Mouse (Mus musculus): ENCODE measurements around the gene Ccnd3. TPM values are rescaled to one million over a fixed set of nuclear protein-coding genes. Genes with fewer than 3 reads are reported as not detected.
"Not testable (repeated sequence)": the region's sequence is repeated elsewhere in the genome, so short reads cannot be mapped to it uniquely, and the experiment has no call there.

Ccnd3 gene
- polyA plus RNA-seq, 1 experiment from 2014 or later = 59.8 TPM

DNA sequence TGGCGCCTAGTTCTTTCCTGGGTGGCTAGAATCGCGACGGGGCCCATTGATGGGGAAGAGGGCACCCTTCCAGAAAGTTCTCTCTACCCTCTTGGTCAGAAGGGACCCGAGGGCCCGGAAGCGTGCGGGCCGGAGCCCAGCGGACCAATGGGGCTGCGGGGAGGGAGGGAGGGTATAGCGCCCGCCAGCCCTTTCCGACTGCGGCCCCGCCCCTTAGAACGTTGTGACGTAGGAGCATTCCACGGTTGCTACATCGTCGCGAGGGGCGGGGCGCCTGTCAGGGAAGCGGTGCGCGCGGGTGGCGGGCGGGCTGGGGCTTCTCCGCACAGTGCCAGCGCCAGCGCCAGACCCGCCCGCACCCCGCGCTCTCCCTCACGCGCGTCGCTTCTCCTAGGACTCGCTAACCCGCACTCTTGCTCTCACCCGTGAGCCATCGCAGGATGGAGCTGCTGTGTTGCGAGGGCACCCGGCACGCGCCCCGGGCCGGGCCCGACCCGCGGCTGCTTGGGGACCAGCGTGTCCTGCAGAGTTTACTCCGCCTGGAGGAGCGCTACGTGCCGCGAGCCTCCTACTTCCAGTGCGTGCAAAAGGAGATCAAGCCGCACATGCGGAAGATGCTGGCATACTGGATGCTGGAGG lies 88.5 kb downstream of the Ccnd3 start:
- under 1% methylated on average over 61 of the region's 63 CpGs for WGBS
- H3K9ac ChIP-seq (replicated peaks) = peak overlapping the region; percentile 64
- H3K9me3 ChIP-seq = no peaks in the 10 kb centered on the region
- H3K4me1 ChIP-seq = peaks cover 45% of the 10 kb centered on the region
- no peaks in the 10 kb centered on the region for H3K27me3 ChIP-seq
- H3K27ac ChIP-seq (replicated peaks) = peak overlapping the region; percentile 81
- peak overlapping the region; percentile 90 for H3K4me3 ChIP-seq
- H3K36me3 ChIP-seq = no peaks in the 10 kb centered on the region
- peak; percentile 92 for ATAC-seq (replicated peaks)
- H3K4me2 ChIP-seq (replicated peaks) = peak overlapping the region; percentile 84

DNA sequence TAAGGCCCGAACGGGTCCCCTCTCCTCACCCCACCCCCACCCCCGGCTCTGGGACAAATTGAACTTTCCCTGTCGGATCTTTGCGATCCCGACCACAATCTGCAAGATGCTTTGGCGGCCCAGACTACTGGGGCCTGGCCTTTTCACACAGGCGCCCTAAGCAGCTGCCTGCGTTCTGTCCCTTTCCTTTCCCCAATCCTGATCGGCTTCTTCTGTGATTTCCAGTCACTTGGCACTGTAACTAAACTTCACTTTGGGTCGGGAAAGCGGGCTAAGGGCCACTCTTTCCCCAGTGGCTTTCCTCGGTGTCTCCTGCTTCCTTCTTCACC lies 89.0 kb downstream of the Ccnd3 start:
- Histone ChIP-seq H3K9me3 (no peaks in the 10 kb centered on the region), H3K27ac (replicated peaks) (peak overlapping the region; percentile 81), H3K4me2 (replicated peaks) (peak overlapping the region; percentile 84), H3K36me3 (no peaks in the 10 kb centered on the region), H3K4me3 (peak overlapping the region; percentile 90), H3K9ac (replicated peaks) (peak overlapping the region; percentile 64), H3K4me1 (peaks cover 45% of the 10 kb centered on the region), H3K27me3 (no peaks in the 10 kb centered on the region)
- ATAC-seq (replicated peaks) = no peak; the same call in 1 of the 2 replicates
- under 1% methylated on average over 13 of the region's 13 CpGs for WGBS

DNA sequence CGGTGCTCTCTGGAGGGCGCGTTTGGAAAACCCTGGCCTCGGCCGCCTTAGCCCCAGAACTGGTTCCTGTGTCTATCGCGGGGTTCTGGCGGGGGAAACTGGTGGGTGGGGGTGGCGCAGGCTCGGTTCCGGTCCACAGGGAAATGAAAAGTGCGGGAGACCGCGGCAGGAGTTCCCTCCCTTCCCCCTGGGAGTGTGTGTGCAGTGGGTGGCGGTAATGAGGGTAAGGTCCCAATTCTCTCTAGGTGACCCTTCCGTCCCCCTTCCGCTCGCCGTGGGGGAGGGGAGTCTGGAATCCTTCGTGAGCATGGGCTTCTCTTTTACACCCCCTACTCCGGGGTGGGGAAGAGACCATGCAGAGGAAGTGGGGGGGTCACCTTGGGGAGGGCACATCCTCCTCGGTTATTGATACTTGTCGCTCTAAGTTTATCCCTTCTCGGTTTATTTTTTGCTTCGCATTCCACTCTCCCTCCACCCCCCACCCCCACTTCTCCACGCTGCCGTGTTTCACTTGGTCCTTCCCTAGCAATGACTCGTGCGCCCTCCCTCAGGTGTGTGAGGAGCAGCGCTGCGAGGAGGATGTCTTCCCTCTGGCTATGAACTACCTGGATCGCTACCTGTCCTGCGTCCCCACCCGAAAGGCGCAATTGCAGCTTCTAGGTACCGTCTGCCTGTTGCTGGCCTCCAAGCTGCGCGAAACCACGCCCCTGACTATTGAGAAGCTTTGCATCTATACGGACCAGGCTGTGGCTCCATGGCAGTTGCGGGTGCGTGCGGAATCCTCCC lies 89.5 kb downstream of the Ccnd3 start:
- WGBS = under 1% methylated on average over 43 of the region's 43 CpGs
- Histone ChIP-seq H3K9me3 (no peaks in the 10 kb centered on the region), H3K4me2 (replicated peaks) (peak overlapping the region; percentile 84), H3K4me1 (peaks cover 45% of the 10 kb centered on the region), H3K36me3 (0 out of 2 replicates have a peak, but pooled peaks cover under 1% of the 10 kb centered on the region), H3K27me3 (no peaks in the 10 kb centered on the region), H3K4me3 (peak overlapping the region; percentile 90), H3K27ac (replicated peaks) (peak overlapping the region; percentile 81), H3K9ac (replicated peaks) (peak overlapping the region; percentile 64)
- ATAC-seq (replicated peaks) = 0 out of 2 replicates have a peak, but pooled peaks have one; percentile 0

DNA sequence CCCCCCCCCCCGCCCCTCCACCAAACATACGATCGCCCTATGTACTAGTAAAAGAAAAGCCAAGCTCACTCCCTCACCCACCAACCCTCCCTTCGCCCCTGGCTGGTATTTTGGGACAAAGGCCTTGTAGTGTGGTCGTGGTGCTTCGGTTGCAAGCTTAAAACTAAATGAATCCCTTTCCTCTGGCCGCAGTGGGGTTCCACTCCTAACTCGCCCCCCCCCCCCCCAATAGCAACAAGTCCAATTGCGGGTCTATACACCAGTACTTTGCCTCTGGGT lies 90.1 kb downstream of the Ccnd3 start:
- Histone ChIP-seq H3K27ac (replicated peaks) (peak overlapping the region; percentile 75), H3K4me3 (peak overlapping the region; percentile 90), H3K9me3 (no peaks in the 10 kb centered on the region), H3K36me3 (0 out of 2 replicates have a peak, but pooled peaks cover 6% of the 10 kb centered on the region), H3K9ac (replicated peaks) (peak overlapping the region; percentile 64), H3K4me1 (peaks cover 45% of the 10 kb centered on the region), H3K27me3 (no peaks in the 10 kb centered on the region), H3K4me2 (replicated peaks) (peak overlapping the region; percentile 84)
- WGBS = 0% methylated on average over 8 of the region's 9 CpGs
- ATAC-seq (replicated peaks) = no peak

DNA sequence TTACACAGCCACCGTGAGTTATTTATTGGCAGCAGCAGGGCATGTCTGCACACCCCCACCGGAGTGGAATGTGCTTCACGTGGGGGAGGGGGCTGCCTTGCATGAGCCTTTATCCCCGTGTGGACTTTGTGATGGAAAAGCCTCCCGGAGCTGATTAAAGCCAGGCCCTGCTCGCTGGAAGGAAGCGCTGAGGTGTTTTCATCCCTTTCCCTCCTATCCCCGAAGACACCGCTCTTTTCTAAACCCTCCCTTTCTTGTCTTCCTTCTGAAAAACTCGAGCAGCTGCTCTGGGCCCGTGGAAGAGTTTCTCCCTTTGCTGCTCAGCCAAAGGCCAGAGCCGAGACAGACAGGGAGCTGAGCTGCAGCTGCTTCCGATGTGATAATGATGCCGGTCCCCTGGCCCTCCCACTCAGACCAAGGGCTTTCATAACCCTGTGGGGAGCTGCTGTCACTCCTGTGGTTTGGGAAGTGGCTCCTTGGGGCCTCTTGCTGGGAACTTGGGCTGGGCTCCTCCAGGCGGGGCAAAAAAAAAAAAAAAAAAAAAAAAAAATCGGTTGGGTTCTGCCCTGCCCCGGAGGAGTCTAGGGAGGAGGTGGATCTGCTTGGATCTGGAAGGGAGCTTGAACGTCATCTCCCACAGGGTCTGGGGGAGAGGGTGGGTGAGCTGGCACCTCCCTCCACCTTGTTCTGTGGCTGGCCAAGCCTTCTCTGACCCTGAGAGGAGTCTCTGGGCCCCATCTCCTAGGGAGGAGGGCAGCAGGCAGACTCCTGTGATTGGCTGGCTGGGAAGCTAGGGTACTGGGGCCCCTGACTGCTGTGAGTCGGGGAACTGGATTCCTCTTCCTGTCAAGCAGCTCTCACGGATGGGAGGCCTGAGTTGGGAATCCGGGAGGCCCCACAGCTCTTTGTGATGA lies 90.7 kb downstream of the Ccnd3 start:
- H3K27ac ChIP-seq (replicated peaks) = peak overlapping the region; percentile 75
- peaks cover 10% of the 10 kb centered on the region; the same call in 1 of the 2 replicates for H3K36me3 ChIP-seq
- H3K27me3 ChIP-seq = no peaks in the 10 kb centered on the region
- H3K4me1 ChIP-seq = peaks cover 45% of the 10 kb centered on the region
- H3K9me3 ChIP-seq = no peaks in the 10 kb centered on the region
- peak overlapping the region; percentile 84 for H3K4me2 ChIP-seq (replicated peaks)
- H3K9ac ChIP-seq (replicated peaks) = peak overlapping the region; percentile 64
- no peak for ATAC-seq (replicated peaks)
- WGBS = 1% methylated on average over 21 of the region's 21 CpGs
- peak overlapping the region; percentile 90 for H3K4me3 ChIP-seq

DNA sequence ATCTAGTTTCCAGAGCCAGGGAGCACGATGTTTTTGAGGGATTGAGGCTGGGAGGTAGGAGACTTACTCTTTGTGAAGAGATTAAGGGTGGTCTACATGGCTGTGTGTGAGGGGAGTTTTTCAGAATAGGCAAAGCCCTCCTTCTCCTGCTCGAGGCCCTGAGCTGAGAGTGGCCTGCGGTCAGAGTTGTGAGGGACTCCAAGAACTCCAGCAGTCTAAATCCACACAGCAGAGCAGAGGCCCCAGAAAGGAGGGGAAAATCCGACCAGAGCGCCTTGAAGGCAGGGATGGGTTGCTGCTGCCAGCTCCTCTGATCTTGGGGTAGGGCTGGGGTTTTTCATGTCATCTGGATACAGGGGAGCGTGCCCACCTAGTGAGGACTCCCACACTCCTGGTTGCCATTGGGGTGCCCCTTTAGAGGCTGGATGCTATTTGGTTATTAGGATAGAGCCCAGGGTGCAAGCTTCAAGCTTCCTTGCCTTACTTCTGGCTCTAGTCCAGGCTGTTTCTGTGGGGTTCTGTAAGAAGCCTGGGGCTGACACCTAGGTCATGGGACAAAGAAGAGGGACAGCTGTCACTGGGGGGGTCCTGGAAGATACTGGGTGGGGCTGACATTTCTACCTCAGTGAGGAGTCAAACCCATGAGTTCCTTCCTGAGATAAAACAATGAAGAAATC lies 91.4 kb downstream of the Ccnd3 start:
- H3K4me2 ChIP-seq (replicated peaks) = peak overlapping the region; percentile 84
- WGBS = 13% methylated on average over 6 of the region's 6 CpGs
- no peaks in the 10 kb centered on the region for H3K27me3 ChIP-seq
- H3K27ac ChIP-seq (replicated peaks) = peak overlapping the region; percentile 75
- H3K9ac ChIP-seq (replicated peaks) = peak overlapping the region; percentile 64; the same call in 1 of the 2 replicates
- peaks cover 45% of the 10 kb centered on the region for H3K4me1 ChIP-seq
- H3K36me3 ChIP-seq = peaks cover 16% of the 10 kb centered on the region
- no peaks in the 10 kb centered on the region for H3K9me3 ChIP-seq
- ATAC-seq (replicated peaks) = no peak
- H3K4me3 ChIP-seq = peak overlapping the region; percentile 90; the same call in 1 of the 2 replicates

DNA sequence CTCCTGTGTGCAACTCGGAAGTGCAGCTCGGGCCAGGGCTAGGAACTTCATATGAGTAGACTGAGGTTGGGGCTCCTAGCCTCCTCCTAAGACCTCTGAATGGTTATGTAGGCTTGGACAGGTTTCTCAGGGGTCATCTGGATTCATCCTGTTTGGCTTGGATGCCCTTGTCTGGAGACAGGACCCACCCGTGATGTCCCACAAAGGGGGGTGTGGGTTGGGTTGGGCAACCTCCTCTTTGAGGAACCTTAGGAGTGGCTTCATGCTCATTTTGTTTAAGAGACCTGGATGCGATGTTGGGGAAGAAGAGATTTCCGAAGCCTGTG lies 92.0 kb downstream of the Ccnd3 start:
- H3K27ac ChIP-seq (replicated peaks) = no peak overlapping the region; the same call in 1 of the 2 replicates
- no peak overlapping the region for H3K9ac ChIP-seq (replicated peaks)
- no peaks in the 10 kb centered on the region for H3K27me3 ChIP-seq
- H3K4me1 ChIP-seq = peaks cover 45% of the 10 kb centered on the region
- H3K9me3 ChIP-seq = no peaks in the 10 kb centered on the region
- H3K36me3 ChIP-seq = peaks cover 21% of the 10 kb centered on the region
- H3K4me3 ChIP-seq = no peak overlapping the region
- 61% methylated on average over 5 of the region's 5 CpGs for WGBS
- H3K4me2 ChIP-seq (replicated peaks) = no peak overlapping the region
- ATAC-seq (replicated peaks) = no peak

DNA sequence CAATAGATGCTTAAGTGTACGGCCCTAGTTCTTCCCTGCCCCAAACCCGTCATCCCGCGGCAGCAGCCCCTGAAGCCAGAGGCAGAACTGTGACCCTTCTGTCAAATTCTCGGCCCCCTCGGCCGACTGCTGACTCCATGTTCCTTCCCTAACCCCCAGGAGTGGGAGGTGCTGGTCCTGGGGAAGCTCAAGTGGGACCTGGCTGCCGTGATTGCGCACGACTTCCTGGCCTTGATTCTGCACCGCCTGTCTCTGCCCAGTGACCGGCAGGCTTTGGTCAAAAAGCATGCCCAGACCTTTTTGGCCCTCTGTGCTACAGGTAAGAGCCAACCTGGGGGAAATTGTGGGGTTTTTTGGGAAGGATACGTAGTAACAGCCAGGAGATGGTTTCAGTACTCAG lies 92.4 kb downstream of the Ccnd3 start:
- no peaks in the 10 kb centered on the region for H3K9me3 ChIP-seq
- H3K27me3 ChIP-seq = no peaks in the 10 kb centered on the region
- no peak overlapping the region for H3K4me2 ChIP-seq (replicated peaks)
- H3K4me3 ChIP-seq = no peak overlapping the region
- peaks cover 25% of the 10 kb centered on the region for H3K36me3 ChIP-seq
- H3K9ac ChIP-seq (replicated peaks) = no peak overlapping the region
- no peak for ATAC-seq (replicated peaks)
- H3K4me1 ChIP-seq = peaks cover 45% of the 10 kb centered on the region
- H3K27ac ChIP-seq (replicated peaks) = no peak overlapping the region
- WGBS = 55% methylated on average over 13 of the region's 13 CpGs

DNA sequence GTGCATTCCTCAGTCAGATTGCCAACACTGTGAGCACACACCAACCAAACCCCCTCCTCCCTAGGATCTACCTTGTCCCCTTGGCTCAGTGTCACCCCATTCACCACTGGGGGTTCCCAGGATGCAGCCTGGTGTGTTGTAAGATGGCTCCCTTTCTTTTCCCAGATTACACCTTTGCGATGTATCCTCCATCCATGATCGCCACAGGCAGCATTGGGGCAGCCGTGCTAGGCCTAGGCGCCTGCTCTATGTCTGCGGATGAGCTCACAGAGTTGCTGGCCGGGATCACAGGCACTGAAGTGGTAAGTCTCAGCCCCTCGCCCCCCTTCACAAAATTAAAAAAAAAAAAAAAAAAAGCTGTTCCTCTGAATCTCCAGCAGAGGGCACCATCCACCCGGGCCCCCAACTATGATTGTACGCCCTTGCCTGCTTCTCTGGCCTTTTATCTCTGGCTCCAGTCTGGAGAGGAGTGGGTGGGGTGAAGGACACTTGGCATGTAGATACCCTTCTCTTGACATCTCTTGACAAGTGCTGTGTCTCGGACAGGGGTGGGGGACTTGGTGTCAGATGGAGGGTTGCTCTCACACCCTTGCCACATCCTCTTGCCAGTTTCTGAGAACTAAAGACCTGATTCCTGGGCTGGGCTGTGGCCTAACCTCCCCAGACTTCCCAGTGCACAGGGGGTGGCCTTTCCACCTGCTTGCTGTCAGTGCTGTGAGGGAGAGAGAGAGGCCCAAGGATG lies 93.2 kb downstream of the Ccnd3 start:
- no peak overlapping the region for H3K4me2 ChIP-seq (replicated peaks)
- H3K36me3 ChIP-seq = peaks cover 31% of the 10 kb centered on the region
- no peak overlapping the region for H3K4me3 ChIP-seq
- H3K27me3 ChIP-seq = no peaks in the 10 kb centered on the region
- ATAC-seq (replicated peaks) = no peak
- peaks cover 40% of the 10 kb centered on the region for H3K4me1 ChIP-seq
- no peak overlapping the region for H3K27ac ChIP-seq (replicated peaks)
- no peaks in the 10 kb centered on the region for H3K9me3 ChIP-seq
- 28% methylated on average over 10 of the region's 10 CpGs for WGBS
- no peak overlapping the region for H3K9ac ChIP-seq (replicated peaks)

DNA sequence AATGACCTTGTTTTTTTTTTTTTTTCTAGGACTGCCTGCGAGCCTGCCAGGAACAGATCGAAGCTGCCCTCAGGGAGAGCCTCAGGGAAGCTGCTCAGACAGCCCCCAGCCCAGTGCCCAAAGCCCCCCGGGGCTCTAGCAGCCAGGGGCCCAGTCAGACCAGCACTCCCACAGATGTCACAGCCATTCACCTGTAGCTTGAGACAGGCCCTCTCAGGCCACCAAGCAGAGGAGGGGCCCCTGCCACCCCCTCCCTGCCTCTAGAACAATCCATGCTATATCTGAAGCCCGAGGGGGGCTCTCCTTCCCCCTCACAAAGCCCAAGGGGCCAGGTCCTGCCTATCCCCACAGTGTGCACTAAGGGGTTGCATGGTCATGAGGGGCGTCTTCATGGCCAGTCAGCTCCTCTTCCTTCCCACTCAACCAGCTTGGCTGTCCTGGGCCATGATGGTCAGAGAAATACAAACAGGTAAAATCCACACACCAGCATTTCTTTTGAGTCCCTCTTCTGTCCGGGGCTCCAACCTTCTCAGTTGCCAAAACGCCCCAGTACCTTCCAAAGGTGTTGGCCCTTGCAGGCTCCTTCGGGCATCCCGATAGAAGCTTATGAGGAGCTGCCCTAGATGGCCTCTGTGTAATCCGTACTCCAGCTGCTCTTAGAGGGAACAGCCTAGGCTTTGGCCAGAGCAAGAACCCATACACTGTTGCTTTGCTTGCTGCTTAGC lies 93.9 kb downstream of the Ccnd3 start:
- not testable (repeated sequence) for H3K9ac ChIP-seq (replicated peaks); H3K27ac ChIP-seq (replicated peaks); H3K27me3 ChIP-seq; ATAC-seq (replicated peaks); H3K4me2 ChIP-seq (replicated peaks); H3K9me3 ChIP-seq; H3K4me3 ChIP-seq
- Histone ChIP-seq H3K4me1 (peaks cover 37% of the 10 kb centered on the region), H3K36me3 (peaks cover 35% of the 10 kb centered on the region)
- WGBS = 86% methylated on average over 10 of the region's 10 CpGs
